Mouse (Mus musculus) CH12.LX (cell line): ENCODE results near the gene Ddx42.

Experiments
- BHLHE40 ChIP-seq: IDR thresholded peaks from 2 replicates; pipeline ENCODE4 v1.6.1; 2011; ENCODE audit warnings: mild to moderate bottlenecking, low read depth, low read length, improper control_type of control experiment
- CTCF ChIP-seq, 2 experiments: IDR thresholded peaks in 1 of 2; conservative IDR thresholded peaks in 1 of 2; 2 replicates each; pipeline ENCODE4 v1.5.1; 2011 to 2012; ENCODE audit warnings: low read depth in 2 of 2, low read length in 2 of 2, improper control_type of control experiment in 1 of 2, inconsistent platforms in 1 of 2, mild to moderate bottlenecking in 1 of 2, moderate library complexity in 1 of 2
- E2F4 ChIP-seq: IDR thresholded peaks from 2 replicates; pipeline ENCODE4 v1.6.1; 2011; ENCODE audit warnings: low read depth, low read length, improper control_type of control experiment; ENCODE audit not compliant: insufficient replicate concordance
- POLR2A ChIP-seq: IDR thresholded peaks from 2 replicates; pipeline ENCODE4 v1.6.1; 2011; ENCODE audit warnings: low read depth, mild to moderate bottlenecking, improper control_type of control experiment, low read length

DNA sequence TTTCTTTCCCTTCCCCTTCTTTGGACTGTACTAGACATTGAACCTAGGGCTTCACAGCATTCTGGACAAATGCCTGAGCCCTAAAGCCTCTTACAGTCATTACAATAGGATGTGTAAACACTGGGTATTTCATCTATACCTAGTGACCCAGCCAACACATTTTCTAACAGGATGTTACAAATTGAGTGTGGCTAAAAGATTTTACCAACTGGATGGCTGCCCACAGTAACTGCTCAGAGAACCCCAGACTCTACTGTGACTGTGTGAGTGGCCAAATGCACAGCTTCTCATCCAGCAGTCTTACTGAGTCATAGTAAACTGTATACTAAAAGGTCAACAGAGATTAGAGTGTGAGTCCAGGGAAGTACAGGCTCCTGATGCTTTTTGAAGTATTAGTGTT lies 21.4 kb upstream of the Ddx42 start:
- TF ChIP-seq E2F4 = no peak
- TF ChIP-seq CTCF (conservative IDR thresholded peaks at IDR 0.05 in 1 of 2, IDR thresholded peaks at IDR 0.05 in 1 of 2; ENCODE audit: low read depth in 2 of 2, low read length in 2 of 2) = no peak
- TF ChIP-seq BHLHE40 = no peak
- no peak for TF ChIP-seq POLR2A
